ENCODE assay signal across 10 mouse cellular contexts in genomic region chr14:120912916-120913315, GRCm38 (mm10). TPM values are rescaled to one million over a fixed set of nuclear protein-coding genes. Genes with fewer than 3 reads are reported as not detected.
DNase-seq lines count a peak whose midpoint lies in the region; ATAC-seq and TF ChIP-seq lines count a peak whose summit lies in the region.
"Had no signal": no experiment of that assay in that cellular context is flagged by ENCODE, and none has a peak within 500 bp of the region (broad histone marks: within the 10 kb centered on the region; RNA-seq: fewer than 3 reads in every experiment).

No protein-coding gene starts in this region.

- H3K27me3 ChIP-seq in lung, embryonic 14.5 days (ENCODE audit: insufficient read depth, low read length), result no peaks in the 10 kb centered on the region
- no peaks in the 10 kb centered on the region for H3K27me3 ChIP-seq in embryonic facial prominence, embryonic 15.5 days
- no peaks in the 10 kb centered on the region for H3K27me3 ChIP-seq in limb, embryonic 13.5 days

- no peaks in the 10 kb centered on the region for H3K4me1 ChIP-seq in lung, embryonic 14.5 days (ENCODE audit: insufficient read depth)
- H3K4me1 ChIP-seq in embryonic facial prominence, embryonic 15.5 days, result peaks cover 14% of the 10 kb centered on the region
- H3K4me1 ChIP-seq in limb, embryonic 13.5 days, result peaks cover 14% of the 10 kb centered on the region

- peak; percentile 24 for DNase-seq in lung, embryonic 14.5 days
- DNase-seq in lung, postnatal 4 days, result no peak
- peak; percentile 47 for DNase-seq in retina, embryonic 14.5 days (ENCODE audit: low spot score)
- no peak for DNase-seq in kidney, postnatal 14 days
- no peak for DNase-seq in thymus, postnatal 10 days (ENCODE audit: low spot score in 2 of 2)
- DNase-seq in ovary, adult 18-20 months (ENCODE audit: low spot score), result no peak
- DNase-seq: gastrocnemius, postnatal 25 days had no signal

- peak overlapping the region; percentile 82 for H3K4me3 ChIP-seq in lung, embryonic 14.5 days (ENCODE audit: low read depth, low read length)
- peak overlapping the region; percentile 86 for H3K4me3 ChIP-seq in embryonic facial prominence, embryonic 15.5 days (replicated peaks)
- peak overlapping the region; percentile 87 for H3K4me3 ChIP-seq in limb, embryonic 13.5 days

- H3K9ac ChIP-seq in lung, embryonic 14.5 days, result peak overlapping the region; percentile 86; the same call in 1 of the 2 replicates
- H3K9ac ChIP-seq in embryonic facial prominence, embryonic 15.5 days, result peak overlapping the region; percentile 87; the same call in 1 of the 2 replicates
- no peak overlapping the region for H3K9ac ChIP-seq in limb, embryonic 13.5 days

- H3K36me3 ChIP-seq in lung, embryonic 14.5 days (ENCODE audit: insufficient read depth), result peaks cover 5% of the 10 kb centered on the region
- H3K36me3 ChIP-seq in embryonic facial prominence, embryonic 15.5 days, result peaks cover 6% of the 10 kb centered on the region
- peaks cover 5% of the 10 kb centered on the region for H3K36me3 ChIP-seq in limb, embryonic 13.5 days

- ATAC-seq in lung, embryonic 14.5 days (ENCODE audit: insufficient read depth), result no peak
- no peak for ATAC-seq in embryonic facial prominence, embryonic 15.5 days (ENCODE audit: insufficient number of reproducible peaks, low FRiP score, low TSS enrichment, low read depth)
- no peak for ATAC-seq in limb, embryonic 13.5 days (ENCODE audit: low FRiP score, low read depth)
- ATAC-seq: activated CD4-positive, CD25-positive, alpha-beta regulatory T cell, adult 4 months had no signal

- 45% methylated on average over 7 of the region's 7 CpGs for WGBS in lung, embryonic 14.5 days
- 32% methylated on average over 7 of the region's 7 CpGs for WGBS in embryonic facial prominence, embryonic 15.5 days
- WGBS in limb, embryonic 13.5 days, result 39% methylated on average over 7 of the region's 7 CpGs

- no peak; the same call in 1 of the 2 replicates for TF ChIP-seq CTCF in lung, embryonic 14.5 days (IDR thresholded peaks at IDR 0.05; ENCODE audit: low read depth)

- H3K4me2 ChIP-seq in lung, embryonic 14.5 days, result peak overlapping the region; percentile 74
- H3K4me2 ChIP-seq in embryonic facial prominence, embryonic 15.5 days (replicated peaks), result peak overlapping the region; percentile 80
- peak overlapping the region; percentile 83 for H3K4me2 ChIP-seq in limb, embryonic 13.5 days (replicated peaks)

- no peak overlapping the region for H3K27ac ChIP-seq in lung, embryonic 14.5 days (ENCODE audit: low read depth)
- no peak overlapping the region for H3K27ac ChIP-seq in embryonic facial prominence, embryonic 15.5 days (replicated peaks)
- no peak overlapping the region for H3K27ac ChIP-seq in limb, embryonic 13.5 days

- H3K9me3 ChIP-seq in lung, embryonic 14.5 days (ENCODE audit: low read depth, low read length), result no peaks in the 10 kb centered on the region
- H3K9me3 ChIP-seq in embryonic facial prominence, embryonic 15.5 days (replicated peaks), result no peaks in the 10 kb centered on the region
- H3K9me3 ChIP-seq in limb, embryonic 13.5 days, result no peaks in the 10 kb centered on the region

RNA-seq across cellular contexts. Expression of gene Ipo5, which starts 1.9 kb away (rescaled TPM):
- polyA plus RNA-seq in lung, embryonic 14.5 days (2014; fragmentation: Nextera tagmentation; extraction: Ambion mirVana), result 131 and 132 TPM in 2 replicates
- 70.7 and 73.8 TPM in 2 replicates for polyA plus RNA-seq in embryonic facial prominence, embryonic 15.5 days (2015; fragmentation: Nextera tagmentation; extraction: Ambion mirVana)
- 84.7 and 90.0 TPM in 2 replicates for polyA plus RNA-seq in limb, embryonic 13.5 days (2015; fragmentation: Nextera tagmentation; extraction: Ambion mirVana)

Comparison
In these comparisons a context has a peak if more than half of its experiments do, and no peak if none do; other contexts are left out.
1. DNase-seq: peak in lung, embryonic 14.5 days (single experiment) and retina, embryonic 14.5 days (single experiment); none in lung, postnatal 4 days (0 of 2), kidney, postnatal 14 days (single experiment), thymus, postnatal 10 days (0 of 2) and ovary, adult 18-20 months (single experiment).
2. Peak in every context shown above with its lines, with median percentiles within 50 percentile points of each other: H3K4me2 ChIP-seq and H3K4me3 ChIP-seq.